Mouse (Mus musculus): Measurements from ENCODE around the gene Dnmt3c.

GRCm38 (mm10) chr2:153734033-153734432 lies 37.6 kb downstream of the Dnmt3c start:
- TF ChIP-seq CTCF (conservative IDR thresholded peaks at IDR 0.05; ENCODE audit: insufficient read depth, insufficient read length, low read depth, low read length) (no peak), POLR2A (IDR thresholded peaks at IDR 0.05; ENCODE audit: low read depth, low read length) (no peak)
